Mouse (Mus musculus) midbrain, embryonic 16.5 days (tissue): ENCODE measurements around the gene Sar1a. TPM values are rescaled to one million over a fixed set of nuclear protein-coding genes. Genes with fewer than 3 reads are reported as not detected.
A peak's percentile ranks its signal among the peaks of the same experiment; 100 is the strongest.

Experiments used
- ATAC-seq: fragments of 200-750 bp; cut with Nextera tagmentation; 2 replicates; pipeline ENCODE4 v1.8.0; 2017; ENCODE audit warnings: moderate TSS enrichment
- H3K27ac ChIP-seq: fragments of 300-500 bp; sonication (generic); 2 replicates; pipeline ENCODE4 v1.5.1; 2014; ENCODE audit warnings: mild to moderate bottlenecking, low read length, mixed read lengths
- H3K27me3 ChIP-seq: fragments of 300-500 bp; sonication (generic); 2 replicates; pipeline ENCODE4 v1.6.1; 2014; ENCODE audit warnings: low read depth, low read length, mixed read lengths; ENCODE audit not compliant: control insufficient read depth, insufficient read depth
- H3K36me3 ChIP-seq: fragments of 300-500 bp; sonication (generic); 2 replicates; pipeline ENCODE4 v1.6.1; 2014; ENCODE audit warnings: mild to moderate bottlenecking, low read length, moderate library complexity, mixed read lengths; ENCODE audit not compliant: control insufficient read depth, insufficient read depth
- H3K4me1 ChIP-seq: fragments of 300-500 bp; sonication (generic); 2 replicates; pipeline ENCODE4 v1.6.1; 2014; ENCODE audit warnings: mild to moderate bottlenecking, low read length, mixed read lengths; ENCODE audit not compliant: control insufficient read depth, insufficient read depth
- H3K4me2 ChIP-seq: fragments of 300-500 bp; sonication (generic); 2 replicates; pipeline ENCODE4 v1.6.1; 2014; ENCODE audit warnings: mild to moderate bottlenecking, low read length, mixed read lengths
- H3K4me3 ChIP-seq: fragments of 300-500 bp; sonication (generic); 2 replicates; pipeline ENCODE4 v1.5.1; 2014; ENCODE audit warnings: low read depth, mild to moderate bottlenecking, low read length, moderate library complexity, mixed read lengths
- H3K9ac ChIP-seq: fragments of 300-500 bp; sonication (generic); 2 replicates; pipeline ENCODE4 v1.6.1; 2014; ENCODE audit warnings: low read depth, low read length, mixed read lengths
- H3K9me3 ChIP-seq: fragments of 300-500 bp; sonication (generic); replicated peaks from 2 replicates; pipeline ENCODE4 v1.6.1; 2014; ENCODE audit warnings: mild to moderate bottlenecking, low read length, mixed read lengths; ENCODE audit not compliant: control insufficient read depth, poor library complexity, severe bottlenecking
- WGBS: fragments of 180-500 bp; shearing (Covaris S2); extraction: QIAGEN DNeasy Blood & Tissue Kit; methylation state at CpG from one replicate; pipeline ENCODE4 v1.1.7; 2014; 5-methylcytosine and 5-hydroxymethylcytosine counted together
- polyA plus RNA-seq: library from polyadenylated mRNA; unstranded; fragments of >200 nt; fragmentation: Nextera tagmentation; extraction: Ambion mirVana; gene quantifications from 2 replicates; pipeline ENCODE4 v1.2.1, GENCODE M21; 2015

Gene Sar1a
- polyA plus RNA-seq, 1 experiment from 2014 or later: 197 TPM

- H3K36me3 ChIP-seq: no peaks in the 10 kb centered on the region
- 90% methylated on average over 12 of the region's 12 CpGs for WGBS
- H3K4me3 ChIP-seq: no peak overlapping the region
- no peak overlapping the region for H3K9ac ChIP-seq
- peaks cover 6% of the 10 kb centered on the region for H3K4me1 ChIP-seq
- no peak for ATAC-seq
- no peak overlapping the region for H3K27ac ChIP-seq
- H3K27me3 ChIP-seq: no peaks in the 10 kb centered on the region; the same call in 1 of the 2 replicates
- H3K4me2 ChIP-seq: no peak overlapping the region
- H3K9me3 ChIP-seq: no peaks in the 10 kb centered on the region
These were observed 37.6 kb downstream of the Sar1a start for GRCm38 (mm10) chr10:61717406-61718296.

- H3K4me2 ChIP-seq: no peak overlapping the region
- no peak overlapping the region for H3K4me3 ChIP-seq
- H3K27ac ChIP-seq: no peak overlapping the region
- no peaks in the 10 kb centered on the region for H3K27me3 ChIP-seq
- no peak for ATAC-seq
- H3K4me1 ChIP-seq: peaks cover 6% of the 10 kb centered on the region
- H3K36me3 ChIP-seq: no peaks in the 10 kb centered on the region
- WGBS: 91% methylated on average over 7 of the region's 7 CpGs
- H3K9ac ChIP-seq: no peak overlapping the region
- H3K9me3 ChIP-seq: no peaks in the 10 kb centered on the region
These were observed 40.2 kb downstream of the Sar1a start for GRCm38 (mm10) chr10:61720331-61720730.

- no peak overlapping the region for H3K9ac ChIP-seq
- ATAC-seq: no peak
These were observed 42.1 kb downstream of the Sar1a start for GRCm38 (mm10) chr10:61722215-61722614.

GRCm38 (mm10) chr10:61723271-61723670 lies 43.2 kb downstream of the Sar1a start:
- Histone ChIP-seq H3K9ac (no peak overlapping the region), H3K4me3 (no peak overlapping the region), H3K9me3 (no peaks in the 10 kb centered on the region), H3K4me2 (no peak overlapping the region), H3K36me3 (no peaks in the 10 kb centered on the region), H3K27ac (no peak overlapping the region), H3K4me1 (no peaks in the 10 kb centered on the region), H3K27me3 (no peaks in the 10 kb centered on the region)
- no peak for ATAC-seq
- WGBS: 76% methylated on average over 6 of the region's 6 CpGs

More at GRCm38 (mm10) chr10:61722215-61722614, 42.1 kb downstream of the Sar1a start:
- Histone ChIP-seq H3K36me3 (no peaks in the 10 kb centered on the region), H3K27ac (no peak overlapping the region), H3K27me3 (no peaks in the 10 kb centered on the region), H3K9me3 (no peaks in the 10 kb centered on the region), H3K4me2 (no peak overlapping the region), H3K4me3 (no peak overlapping the region), H3K4me1 (no peaks in the 10 kb centered on the region)
- WGBS: 83% methylated on average over 3 of the region's 3 CpGs

- Histone ChIP-seq H3K4me2 (no peak overlapping the region), H3K36me3 (0 out of 2 replicates have a peak, but pooled peaks cover 4% of the 10 kb centered on the region), H3K27me3 (no peaks in the 10 kb centered on the region), H3K4me1 (no peaks in the 10 kb centered on the region), H3K9ac (no peak overlapping the region), H3K4me3 (no peak overlapping the region), H3K9me3 (no peaks in the 10 kb centered on the region), H3K27ac (no peak overlapping the region)
- ATAC-seq: no peak
- WGBS: 82% methylated on average over 11 of the region's 11 CpGs
These were observed 49.1 kb downstream of the Sar1a start for GRCm38 (mm10) chr10:61729181-61729580.

- no peaks in the 10 kb centered on the region for H3K27me3 ChIP-seq
- no peak overlapping the region for H3K4me2 ChIP-seq
- H3K4me1 ChIP-seq: no peaks in the 10 kb centered on the region
- H3K36me3 ChIP-seq: 0 out of 2 replicates have a peak, but pooled peaks cover 4% of the 10 kb centered on the region
- no peak overlapping the region for H3K9ac ChIP-seq
- H3K4me3 ChIP-seq: no peak overlapping the region
- no peak overlapping the region for H3K27ac ChIP-seq
- ATAC-seq: no peak
- 95% methylated on average over 6 of the region's 6 CpGs for WGBS
- no peaks in the 10 kb centered on the region for H3K9me3 ChIP-seq
These were observed 50.1 kb downstream of the Sar1a start for GRCm38 (mm10) chr10:61730171-61730570.

- Histone ChIP-seq H3K36me3 (peaks cover 8% of the 10 kb centered on the region), H3K27me3 (no peaks in the 10 kb centered on the region), H3K9me3 (no peaks in the 10 kb centered on the region), H3K4me1 (no peaks in the 10 kb centered on the region), H3K4me2 (no peak overlapping the region), H3K27ac (no peak overlapping the region), H3K4me3 (no peak overlapping the region), H3K9ac (no peak overlapping the region)
- no peak for ATAC-seq
- WGBS: 46% methylated on average over 3 of the region's 3 CpGs
These were observed 54.3 kb downstream of the Sar1a start for GRCm38 (mm10) chr10:61734377-61734776.

- 72% methylated on average over 10 of the region's 10 CpGs for WGBS
- Histone ChIP-seq H3K4me2 (no peak overlapping the region), H3K9me3 (no peaks in the 10 kb centered on the region), H3K9ac (no peak overlapping the region), H3K36me3 (peaks cover 18% of the 10 kb centered on the region), H3K27me3 (no peaks in the 10 kb centered on the region), H3K27ac (peak overlapping the region; percentile 0; the same call in 1 of the 2 replicates), H3K4me1 (no peaks in the 10 kb centered on the region), H3K4me3 (no peak overlapping the region)
- peak; percentile 31; the same call in 1 of the 2 replicates for ATAC-seq
These were observed 56.6 kb downstream of the Sar1a start for GRCm38 (mm10) chr10:61736671-61737078.

- no peak overlapping the region for H3K9ac ChIP-seq
- no peaks in the 10 kb centered on the region for H3K4me1 ChIP-seq
- H3K4me3 ChIP-seq: no peak overlapping the region
- peaks cover 26% of the 10 kb centered on the region for H3K36me3 ChIP-seq
- H3K27ac ChIP-seq: no peak overlapping the region
- no peaks in the 10 kb centered on the region for H3K27me3 ChIP-seq
- WGBS: 100% methylated on average over 1 of the region's 1 CpGs
- H3K4me2 ChIP-seq: no peak overlapping the region
- ATAC-seq: no peak
- no peaks in the 10 kb centered on the region for H3K9me3 ChIP-seq
These were observed 57.4 kb downstream of the Sar1a start for GRCm38 (mm10) chr10:61737537-61737936.
